Comparison of ENCODE assay signal across 8 mouse cellular contexts in the genomic region with DNA sequence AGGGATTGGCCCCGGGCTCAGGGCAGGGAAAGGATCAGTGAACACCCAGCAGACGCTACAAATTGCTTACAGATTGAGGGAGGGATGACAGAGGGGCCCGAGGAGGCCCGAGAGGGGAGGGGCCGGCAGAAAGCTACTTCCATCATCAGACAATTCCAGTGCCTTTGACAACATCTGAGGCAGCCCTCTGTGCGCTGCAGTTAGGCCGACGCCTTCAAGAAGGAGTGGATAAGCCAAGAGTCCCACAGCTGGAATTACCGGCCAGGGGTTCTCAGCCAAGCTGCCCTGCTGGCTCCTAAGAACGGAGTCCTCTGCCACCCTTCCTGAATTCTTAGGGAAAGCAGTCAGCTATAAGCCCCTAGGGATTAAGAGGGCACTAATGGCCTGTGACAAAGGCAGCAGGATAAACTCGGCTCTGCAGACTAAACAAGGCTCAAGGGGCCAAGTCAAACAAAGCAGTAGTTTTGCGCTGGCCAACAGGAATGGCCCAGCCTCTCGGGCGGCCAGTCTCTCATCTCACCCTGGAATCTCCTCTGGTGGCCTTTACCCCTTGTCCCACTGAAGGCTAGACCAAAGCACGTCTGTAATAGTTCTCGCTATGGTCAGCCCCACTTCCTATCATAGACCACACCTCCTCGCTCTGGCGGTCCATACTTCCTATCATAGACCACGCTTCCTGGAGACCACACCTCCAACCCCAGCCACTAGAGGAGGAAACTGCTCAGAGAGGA.
A peak's percentile ranks its signal among the peaks of the same experiment; 100 is the strongest.
DNase-seq lines count a peak whose midpoint lies in the region; ATAC-seq lines count a peak whose summit lies in the region.

No protein-coding gene starts in this region.

- peaks cover 13% of the 10 kb centered on the region; the same call in 1 of the 2 replicates for H3K4me1 ChIP-seq in kidney, embryonic 14.5 days (ENCODE audit: control insufficient read depth, insufficient read depth, low read length)

- H3K4me3 ChIP-seq in kidney, embryonic 14.5 days (ENCODE audit: low read length), result no peak overlapping the region

- DNase-seq in spleen, postnatal 36 days (ENCODE audit: low spot score in 2 of 2), result peak; percentile 53 to 63
- DNase-seq in spleen, postnatal 14 days (ENCODE audit: low spot score in 2 of 2), result no peak
- peak; percentile 42 for DNase-seq in lung, postnatal 14 days
- no peak for DNase-seq in urinary bladder, postnatal 25 days (ENCODE audit: low spot score)
- no peak for DNase-seq in adipocyte (ENCODE audit: low spot score)
- no peak for DNase-seq in left cerebral cortex, postnatal 14 days (ENCODE audit: low spot score in 2 of 2)

- H3K4me2 ChIP-seq in kidney, embryonic 14.5 days (replicated peaks; ENCODE audit: low read depth, low read length), result peak overlapping the region; percentile 17; the same call in 1 of the 2 replicates

- peak; percentile 71 for ATAC-seq in granulocyte monocyte progenitor cell, adult 5-6 weeks (replicated peaks; ENCODE audit: poor library complexity, severe bottlenecking)
- peak; percentile 39; the same call in 1 of the 2 replicates for ATAC-seq in kidney, embryonic 14.5 days (ENCODE audit: low FRiP score, low TSS enrichment)

- H3K27me3 ChIP-seq in kidney, embryonic 14.5 days (ENCODE audit: control insufficient read depth, insufficient read depth, low read length), result no peaks in the 10 kb centered on the region

- no peaks in the 10 kb centered on the region for H3K9me3 ChIP-seq in kidney, embryonic 14.5 days (ENCODE audit: control insufficient read depth, low read length)

- intact Hi-C loops in left cerebral cortex, postnatal 14 days (cut with DNase I), result no loop called here

- no peak overlapping the region; the same call in 1 of the 2 replicates for H3K9ac ChIP-seq in kidney, embryonic 14.5 days (ENCODE audit: low read depth, low read length)

- H3K36me3 ChIP-seq in kidney, embryonic 14.5 days (ENCODE audit: control insufficient read depth, insufficient read depth, low read length), result no peaks in the 10 kb centered on the region

- WGBS in kidney, embryonic 14.5 days, result 15% methylated on average over 19 of the region's 19 CpGs

- H3K27ac ChIP-seq in kidney, embryonic 14.5 days (ENCODE audit: low read depth, low read length), result no peak overlapping the region

Comparison
In these comparisons a context has a peak if more than half of its experiments do, and no peak if none do; other contexts are left out.
1. DNase-seq: peak in spleen, postnatal 36 days (2 of 2) and lung, postnatal 14 days (single experiment); none in spleen, postnatal 14 days (0 of 2), urinary bladder, postnatal 25 days (single experiment), adipocyte (single experiment) and left cerebral cortex, postnatal 14 days (0 of 2).